Mouse (Mus musculus) limb, embryonic 15.5 days (tissue): ENCODE results near the gene Uba2. TPM values are rescaled to one million over a fixed set of nuclear protein-coding genes. Genes with fewer than 3 reads are reported as not detected.

ENCODE experiments used
- ATAC-seq: fragments of 200-750 bp; cut with Nextera tagmentation; 2 replicates; pipeline ENCODE4 v1.8.0; 2017; ENCODE audit warnings: low read depth, moderate TSS enrichment; ENCODE audit not compliant: insufficient number of reproducible peaks, low FRiP score, low TSS enrichment
- H3K27ac ChIP-seq: fragments of 300-500 bp; sonication (generic); 2 replicates; pipeline ENCODE4 v1.5.1; 2015; ENCODE audit warnings: moderate library complexity, mild to moderate bottlenecking, inconsistent platforms
- H3K27me3 ChIP-seq: fragments of 300-500 bp; sonication (generic); 2 replicates; pipeline ENCODE4 v1.6.1; 2015; ENCODE audit warnings: inconsistent platforms
- H3K36me3 ChIP-seq: fragments of 300-500 bp; sonication (generic); 2 replicates; pipeline ENCODE4 v1.6.1; 2015; ENCODE audit warnings: inconsistent platforms
- H3K4me1 ChIP-seq: fragments of 300-500 bp; sonication (generic); 2 replicates; pipeline ENCODE4 v1.6.1; 2015; ENCODE audit warnings: inconsistent platforms
- H3K4me2 ChIP-seq: fragments of 300-500 bp; sonication (generic); 2 replicates; pipeline ENCODE4 v1.6.1; 2015; ENCODE audit warnings: mild to moderate bottlenecking, inconsistent platforms
- H3K4me3 ChIP-seq: fragments of 300-500 bp; sonication (generic); 2 replicates; pipeline ENCODE4 v1.5.1; 2015; ENCODE audit warnings: mild to moderate bottlenecking, inconsistent platforms
- H3K9ac ChIP-seq: fragments of 300-500 bp; sonication (generic); 2 replicates; pipeline ENCODE4 v1.6.1; 2015; ENCODE audit warnings: inconsistent platforms
- H3K9me3 ChIP-seq: fragments of 300-500 bp; sonication (generic); 2 replicates; pipeline ENCODE4 v1.6.1; 2016; ENCODE audit warnings: inconsistent platforms
- WGBS: fragments of 180-500 bp; shearing (Covaris S2); methylation state at CpG from one replicate; pipeline ENCODE4 v1.1.7; 2015; 5-methylcytosine and 5-hydroxymethylcytosine counted together
- polyA plus RNA-seq: library from polyadenylated mRNA; unstranded; fragments of >200 nt; fragmentation: Nextera tagmentation; extraction: Ambion mirVana; gene quantifications from 2 replicates; pipeline ENCODE4 v1.2.1, GENCODE M21; 2015

Gene Uba2
- polyA plus RNA-seq, 1 experiment from 2014 or later, result 190 TPM

DNA sequence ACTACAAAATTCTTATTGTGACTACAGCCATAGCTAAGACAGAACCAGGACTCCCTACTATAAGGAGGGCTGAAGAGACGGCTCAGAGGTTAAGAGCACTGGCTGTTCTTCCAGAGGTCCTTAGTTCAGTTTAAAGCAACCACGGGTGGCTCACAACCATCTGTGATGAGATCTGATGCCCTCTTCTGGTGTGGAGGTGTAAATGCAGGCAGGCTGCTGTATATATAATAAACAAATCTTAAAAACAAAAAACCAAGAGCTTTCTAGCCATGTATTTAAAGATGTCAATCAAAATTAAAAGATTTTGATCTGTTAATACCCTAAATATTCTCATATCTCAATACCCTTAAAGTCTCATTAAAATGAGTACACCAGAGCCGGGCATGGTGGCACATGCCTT, 10.2 kb downstream of the Uba2 start:
- no peak overlapping the region for H3K27ac ChIP-seq
- WGBS, result 91% methylated on average over 3 of the region's 3 CpGs
- ATAC-seq, result no peak

DNA sequence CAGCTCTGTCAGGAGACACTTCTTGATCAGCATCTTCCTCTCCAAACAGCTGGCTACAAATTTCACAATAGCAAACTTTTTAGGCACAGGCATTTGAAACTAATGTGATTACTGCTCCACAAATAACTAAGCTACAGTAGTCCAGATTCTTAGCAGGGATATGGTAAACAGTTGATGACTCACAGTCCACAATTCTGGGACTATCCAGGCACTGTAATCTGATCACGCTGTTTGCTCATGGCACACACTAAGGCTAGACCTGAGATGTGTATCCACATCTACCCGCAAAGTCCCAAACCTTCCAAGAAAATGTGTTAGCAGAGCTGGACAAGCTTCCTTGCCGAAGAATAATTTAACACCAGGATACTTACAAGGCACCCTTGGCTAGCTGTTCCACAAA, 11.4 kb downstream of the Uba2 start:
- WGBS, result 95% methylated on average over 3 of the region's 3 CpGs
- Histone ChIP-seq H3K27ac (no peak overlapping the region), H3K4me3 (no peak overlapping the region), H3K4me1 (no peaks in the 10 kb centered on the region), H3K9ac (no peak overlapping the region), H3K36me3 (peaks cover 92% of the 10 kb centered on the region), H3K4me2 (no peak overlapping the region), H3K27me3 (no peaks in the 10 kb centered on the region), H3K9me3 (no peaks in the 10 kb centered on the region)
- no peak for ATAC-seq

More for the DNA sequence above, 10.2 kb downstream of the Uba2 start:
- no peak overlapping the region for H3K4me3 ChIP-seq
- H3K27me3 ChIP-seq, result no peaks in the 10 kb centered on the region
- no peaks in the 10 kb centered on the region for H3K4me1 ChIP-seq
- H3K9ac ChIP-seq, result no peak overlapping the region
- H3K4me2 ChIP-seq, result no peak overlapping the region
- H3K36me3 ChIP-seq, result peaks cover 91% of the 10 kb centered on the region
- H3K9me3 ChIP-seq, result no peaks in the 10 kb centered on the region

DNA sequence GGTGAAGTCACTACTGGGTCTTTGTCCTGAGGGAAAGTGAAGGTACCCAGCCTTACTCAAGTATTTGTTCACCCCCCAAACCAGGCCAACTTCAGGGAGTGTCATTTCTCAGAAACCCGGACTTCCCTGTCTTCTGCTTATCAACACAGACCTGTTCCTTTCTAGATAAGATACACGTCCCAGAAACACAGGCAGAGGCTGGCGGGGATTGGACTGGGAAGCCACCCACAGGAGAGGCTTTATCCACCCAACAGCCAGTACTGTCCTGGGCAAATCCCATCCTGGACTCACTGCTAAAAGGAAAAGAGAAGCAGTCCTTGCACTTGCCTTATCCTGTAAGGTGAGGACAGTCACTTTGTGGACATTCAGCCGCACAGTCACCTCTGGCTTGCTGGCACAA, 22.2 kb downstream of the Uba2 start:
- Histone ChIP-seq H3K4me2 (no peak overlapping the region), H3K4me1 (no peaks in the 10 kb centered on the region), H3K4me3 (no peak overlapping the region), H3K27me3 (no peaks in the 10 kb centered on the region), H3K9me3 (no peaks in the 10 kb centered on the region), H3K27ac (no peak overlapping the region), H3K9ac (no peak overlapping the region), H3K36me3 (peaks cover 95% of the 10 kb centered on the region)
- ATAC-seq, result no peak
- 95% methylated on average over 4 of the region's 4 CpGs for WGBS

- WGBS, result 94% methylated on average over 13 of the region's 13 CpGs
- no peak for ATAC-seq
- no peak overlapping the region for H3K9ac ChIP-seq
These were observed 28.3 kb downstream of the Uba2 start for GRCm38 (mm10) chr7:34141123-34141522.

DNA sequence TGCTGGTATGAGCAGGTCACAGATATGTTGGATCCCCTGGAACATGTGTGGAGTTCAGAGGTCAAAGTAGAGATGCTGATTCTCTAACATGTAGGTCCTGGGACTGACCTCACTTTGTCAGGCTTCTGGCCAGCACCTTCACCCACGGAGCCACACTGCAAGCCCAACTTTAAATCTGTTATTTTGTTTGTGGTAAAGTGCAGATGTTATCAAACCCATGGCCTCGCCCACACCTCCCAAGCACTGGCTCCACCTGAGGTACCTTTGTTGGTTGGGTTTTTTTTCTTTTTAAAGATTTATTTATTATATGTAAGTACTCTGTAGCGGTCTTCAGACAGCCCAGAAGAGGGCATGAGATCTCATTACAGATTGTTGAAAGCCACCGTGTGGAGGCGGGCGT, 29.9 kb downstream of the Uba2 start:
- H3K9ac ChIP-seq, result no peak overlapping the region
- ATAC-seq, result no peak
- H3K27ac ChIP-seq, result no peak overlapping the region
- H3K36me3 ChIP-seq, result peaks cover 46% of the 10 kb centered on the region
- 86% methylated on average over 6 of the region's 6 CpGs for WGBS
- no peak overlapping the region for H3K4me2 ChIP-seq
- H3K9me3 ChIP-seq, result no peaks in the 10 kb centered on the region
- H3K27me3 ChIP-seq, result no peaks in the 10 kb centered on the region
- H3K4me1 ChIP-seq, result no peaks in the 10 kb centered on the region
- no peak overlapping the region for H3K4me3 ChIP-seq

More at GRCm38 (mm10) chr7:34141123-34141522, 28.3 kb downstream of the Uba2 start:
- Histone ChIP-seq H3K27ac (no peak overlapping the region), H3K4me1 (no peaks in the 10 kb centered on the region), H3K27me3 (no peaks in the 10 kb centered on the region), H3K4me2 (no peak overlapping the region), H3K9me3 (no peaks in the 10 kb centered on the region), H3K4me3 (no peak overlapping the region), H3K36me3 (peaks cover 60% of the 10 kb centered on the region)

- Histone ChIP-seq H3K9ac (no peak overlapping the region), H3K36me3 (no peaks in the 10 kb centered on the region), H3K4me1 (peaks cover 25% of the 10 kb centered on the region), H3K27me3 (no peaks in the 10 kb centered on the region), H3K27ac (peak overlapping the region; percentile 12; the same call in 1 of the 2 replicates), H3K4me3 (no peak overlapping the region), H3K4me2 (no peak overlapping the region), H3K9me3 (no peaks in the 10 kb centered on the region)
- ATAC-seq, result no peak
- WGBS, result 66% methylated on average over 2 of the region's 2 CpGs
These were observed 35.1 kb downstream of the Uba2 start for GRCm38 (mm10) chr7:34134336-34134735.

- Histone ChIP-seq H3K4me3 (peak within 1 kb of the TSS; percentile 92), H3K9ac (peak within 1 kb of the TSS; percentile 92), H3K4me1 (peaks cover 28% of the 10 kb centered on the region), H3K27me3 (no peaks in the 10 kb centered on the region), H3K27ac (peak within 1 kb of the TSS; percentile 89), H3K9me3 (no peaks in the 10 kb centered on the region), H3K4me2 (peak within 1 kb of the TSS; percentile 67), H3K36me3 (0 out of 2 replicates have a peak, but pooled peaks cover 2% of the 10 kb centered on the region)
- WGBS, result 1% methylated on average over 50 of the region's 65 CpGs
- ATAC-seq, result peak; percentile 90
These were observed 36.2 kb downstream of the Uba2 start, which contains the start of gene Wtip for GRCm38 (mm10) chr7:34133117-34133762. TSS of gene Wtip (minus strand) at chr7:34133268.

DNA sequence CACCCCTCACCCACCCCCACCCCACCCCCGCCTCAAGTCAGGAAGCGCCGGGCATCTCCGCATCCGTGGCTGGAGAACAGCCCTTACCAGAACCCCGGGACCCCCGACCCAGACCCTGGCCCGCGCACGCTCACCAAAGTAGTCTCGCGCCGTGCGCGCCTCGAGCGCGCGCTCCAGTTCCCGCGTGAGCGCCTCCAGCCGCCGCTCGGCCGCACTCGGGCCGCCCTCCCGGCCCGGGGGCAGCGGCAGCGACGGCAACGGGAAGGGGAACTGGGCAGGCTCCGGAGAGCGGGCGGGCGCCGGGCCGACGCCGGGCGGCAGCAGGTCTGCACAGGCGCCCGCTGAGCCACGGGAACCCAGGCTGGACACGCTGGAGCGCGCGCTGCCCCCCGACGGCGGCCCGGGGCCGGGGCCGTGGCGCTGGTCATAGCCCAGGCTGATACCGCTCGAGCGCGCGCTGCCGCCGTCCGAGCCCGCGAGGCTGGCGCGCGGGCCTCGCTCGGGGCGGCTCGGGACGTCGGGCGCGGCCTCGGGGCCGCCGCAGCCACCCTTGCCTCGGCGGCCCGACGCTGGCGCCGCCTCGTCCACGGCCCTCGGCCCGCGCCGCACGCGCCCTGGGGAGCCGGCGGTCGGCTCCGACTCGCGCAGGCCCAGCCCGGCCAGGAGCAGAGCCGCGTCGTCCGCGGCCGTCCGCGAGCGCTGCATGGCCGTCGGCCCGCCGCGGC, 36.9 kb downstream of the Uba2 start:
- peak overlapping the region; percentile 89 for H3K27ac ChIP-seq
- WGBS, result 0% methylated on average over 75 of the region's 116 CpGs
- peak; percentile 62 for ATAC-seq

DNA sequence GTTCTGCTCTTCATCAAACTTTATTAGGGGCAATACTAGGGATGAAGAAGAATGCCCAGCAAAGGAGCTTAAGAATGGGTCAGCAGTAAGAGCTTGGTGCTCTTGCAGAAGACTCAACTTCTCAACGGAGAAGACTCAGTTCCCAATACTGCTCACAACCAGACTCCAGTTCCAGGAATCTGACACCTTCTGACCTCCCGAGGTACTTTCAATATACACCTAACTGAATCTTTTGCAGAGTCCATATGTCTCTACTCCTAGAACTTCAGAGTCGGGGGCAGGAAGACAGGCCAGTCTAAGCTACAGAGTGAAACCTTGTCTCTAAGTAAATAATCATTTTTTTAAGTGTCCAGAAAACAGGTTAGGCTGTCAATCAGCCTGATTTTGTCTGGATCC, 37.4 kb downstream of the Uba2 start:
- no peak for ATAC-seq

More for the DNA sequence above, 36.9 kb downstream of the Uba2 start:
- Histone ChIP-seq H3K9ac (peak overlapping the region; percentile 92), H3K27me3 (no peaks in the 10 kb centered on the region), H3K4me2 (peak overlapping the region; percentile 67), H3K4me1 (peaks cover 28% of the 10 kb centered on the region), H3K4me3 (peak overlapping the region; percentile 92), H3K9me3 (no peaks in the 10 kb centered on the region), H3K36me3 (0 out of 2 replicates have a peak, but pooled peaks cover 3% of the 10 kb centered on the region)

DNA sequence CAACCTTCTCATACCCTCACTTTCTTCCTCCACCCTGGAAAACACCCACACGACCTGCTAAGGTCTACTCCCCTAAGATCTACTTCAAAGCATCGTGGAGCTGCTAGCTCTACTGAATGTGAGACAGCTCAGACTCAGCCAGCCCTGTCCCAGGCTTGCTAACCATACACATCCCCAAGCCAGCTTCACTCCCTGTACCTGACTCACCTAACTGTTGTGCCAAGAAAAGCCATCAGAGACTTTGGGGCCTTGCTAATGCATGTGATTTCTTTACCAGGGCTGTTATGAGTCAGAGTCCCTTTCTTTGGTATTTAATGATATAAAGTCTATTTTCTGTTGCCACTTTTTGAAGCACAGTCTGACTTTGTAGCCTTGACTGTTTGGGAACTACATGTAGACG, 38.3 kb downstream of the Uba2 start:
- Histone ChIP-seq H3K9me3 (no peaks in the 10 kb centered on the region), H3K4me3 (peak overlapping the region; percentile 92), H3K27ac (no peak overlapping the region), H3K4me1 (peaks cover 28% of the 10 kb centered on the region), H3K27me3 (no peaks in the 10 kb centered on the region), H3K9ac (no peak overlapping the region), H3K4me2 (peak overlapping the region; percentile 67), H3K36me3 (peaks cover 16% of the 10 kb centered on the region)
- ATAC-seq, result no peak
- WGBS, result 52% methylated on average over 3 of the region's 3 CpGs

More for the DNA sequence above, 37.4 kb downstream of the Uba2 start:
- H3K27me3 ChIP-seq, result no peaks in the 10 kb centered on the region
- H3K4me2 ChIP-seq, result peak overlapping the region; percentile 67
- H3K4me3 ChIP-seq, result peak overlapping the region; percentile 92
- H3K9me3 ChIP-seq, result no peaks in the 10 kb centered on the region
- WGBS, result 4% methylated on average over 3 of the region's 3 CpGs
- H3K27ac ChIP-seq, result peak overlapping the region; percentile 89; the same call in 1 of the 2 replicates
- peaks cover 28% of the 10 kb centered on the region for H3K4me1 ChIP-seq
- peak overlapping the region; percentile 92 for H3K9ac ChIP-seq
- H3K36me3 ChIP-seq, result peaks cover 9% of the 10 kb centered on the region

DNA sequence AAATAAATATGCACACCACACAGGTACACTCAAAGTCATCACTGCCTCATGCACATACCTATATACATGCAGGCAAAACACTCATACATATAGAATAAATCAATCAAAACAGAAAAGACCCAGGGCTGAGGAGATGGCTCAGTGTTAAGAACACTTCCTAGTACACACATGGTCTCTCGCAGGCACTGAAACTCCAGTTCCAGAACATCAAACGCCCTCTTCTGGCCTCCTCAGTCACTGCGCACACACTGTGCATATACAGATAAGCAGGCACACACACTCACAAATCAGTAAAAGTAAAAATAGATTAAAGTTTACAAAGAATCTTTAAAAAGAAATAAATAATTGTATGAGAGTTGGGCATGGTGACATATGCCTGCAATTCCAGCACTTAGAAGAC, 43.1 kb downstream of the Uba2 start:
- Histone ChIP-seq H3K4me2 (no peak overlapping the region), H3K9ac (no peak overlapping the region), H3K27ac (no peak overlapping the region), H3K9me3 (no peaks in the 10 kb centered on the region), H3K4me1 (peaks cover 13% of the 10 kb centered on the region), H3K4me3 (no peak overlapping the region), H3K27me3 (no peaks in the 10 kb centered on the region), H3K36me3 (peaks cover 28% of the 10 kb centered on the region)
- 85% methylated on average over 3 of the region's 3 CpGs for WGBS
- ATAC-seq, result no peak

- WGBS, result 89% methylated on average over 9 of the region's 9 CpGs
- H3K9ac ChIP-seq, result no peak overlapping the region
- peaks cover 28% of the 10 kb centered on the region for H3K36me3 ChIP-seq
- no peak overlapping the region for H3K4me3 ChIP-seq
- ATAC-seq, result no peak
- H3K4me1 ChIP-seq, result peaks cover 9% of the 10 kb centered on the region
- H3K27me3 ChIP-seq, result no peaks in the 10 kb centered on the region
- H3K4me2 ChIP-seq, result no peak overlapping the region
- no peak overlapping the region for H3K27ac ChIP-seq
- H3K9me3 ChIP-seq, result no peaks in the 10 kb centered on the region
These were observed 44.1 kb downstream of the Uba2 start for GRCm38 (mm10) chr7:34125346-34125745.
